In the genomic region with DNA sequence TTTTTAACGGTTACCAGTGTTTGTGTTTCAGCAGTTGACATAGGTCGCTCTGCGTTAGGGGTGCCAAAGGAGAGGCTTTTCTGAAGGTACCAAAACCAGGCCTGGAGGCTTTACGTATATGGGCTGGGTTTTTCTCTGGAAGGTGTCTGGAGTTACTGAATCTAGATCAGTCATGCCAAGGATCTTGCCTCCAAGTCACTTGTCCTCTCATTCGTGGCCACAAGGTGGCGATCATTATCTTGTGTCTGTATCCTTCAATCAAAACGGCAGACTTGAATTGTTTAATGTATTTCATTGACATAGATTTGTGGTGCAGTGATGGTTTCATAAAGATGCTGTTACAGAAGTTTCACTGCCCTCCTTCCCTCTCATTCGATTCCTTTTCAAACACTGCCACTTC, we compare ENCODE assay signal across 8 mouse cellular contexts. TPM values are rescaled to one million over a fixed set of nuclear protein-coding genes. Genes with fewer than 3 reads are reported as not detected.
DNase-seq lines count a peak whose midpoint lies in the region; ATAC-seq lines count a peak whose summit lies in the region.
"Had no signal": no experiment of that assay in that cellular context is flagged by ENCODE, and none has a peak within 500 bp of the region (broad histone marks: within the 10 kb centered on the region; RNA-seq: fewer than 3 reads in every experiment).

No protein-coding gene starts in this region.

- ATAC-seq in neural tube, embryonic 15.5 days (ENCODE audit: low FRiP score), result no peak

- no peaks in the 10 kb centered on the region for H3K9me3 ChIP-seq in neural tube, embryonic 15.5 days (replicated peaks)
- H3K9me3 ChIP-seq in limb, embryonic 10.5 days (replicated peaks), result no peaks in the 10 kb centered on the region
- H3K9me3 ChIP-seq: hindbrain, embryonic 15.5 days had no signal

- 0 out of 2 replicates have a peak, but pooled peaks cover 2% of the 10 kb centered on the region for H3K4me1 ChIP-seq in neural tube, embryonic 15.5 days
- no peaks in the 10 kb centered on the region for H3K4me1 ChIP-seq in limb, embryonic 10.5 days
- H3K4me1 ChIP-seq: hindbrain, embryonic 15.5 days had no signal

- intact Hi-C loops in heart, postnatal 36 days (cut with DNase I), result loop anchor here (1.0 to 5.0 kb wide), 2 partner anchors 162 to 1299 kb away; a partner anchor contains a TSS

- H3K36me3 ChIP-seq in neural tube, embryonic 15.5 days, result peaks cover 14% of the 10 kb centered on the region
- H3K36me3 ChIP-seq in limb, embryonic 10.5 days, result peaks cover 11% of the 10 kb centered on the region

- peak; percentile 49 for DNase-seq in neural tube, embryonic 10.5 days (ENCODE audit: extremely low spot score, low spot score)
- peak; percentile 24 for DNase-seq in WW6 (ENCODE audit: low read depth, low spot score)
- peak; percentile 86 to 92 for DNase-seq in cerebellum, postnatal 25 days
- peak; percentile 58 to 70 for DNase-seq in heart, postnatal 36 days
- DNase-seq in limb, embryonic 10.5 days (ENCODE audit: low spot score), result peak; percentile 59
- peak; percentile 89 to 90 for DNase-seq in right cerebral cortex, adult 2 months (ENCODE audit: low spot score in 2 of 2)

- WGBS in neural tube, embryonic 15.5 days, result 41% methylated on average over 8 of the region's 8 CpGs
- WGBS in limb, embryonic 10.5 days, result 51% methylated on average over 8 of the region's 8 CpGs

- no peak overlapping the region for H3K27ac ChIP-seq in neural tube, embryonic 15.5 days (replicated peaks)
- no peak overlapping the region for H3K27ac ChIP-seq in limb, embryonic 10.5 days
- H3K27ac ChIP-seq: hindbrain, embryonic 15.5 days had no signal

- no peak overlapping the region for H3K9ac ChIP-seq in neural tube, embryonic 15.5 days (replicated peaks)
- H3K9ac ChIP-seq: hindbrain, embryonic 15.5 days had no signal

- no peak overlapping the region for H3K4me2 ChIP-seq in neural tube, embryonic 15.5 days
- H3K4me2 ChIP-seq: hindbrain, embryonic 15.5 days had no signal

- H3K27me3 ChIP-seq in neural tube, embryonic 15.5 days (replicated peaks), result no peaks in the 10 kb centered on the region
- H3K27me3 ChIP-seq in limb, embryonic 10.5 days (ENCODE audit: low read depth, poor library complexity, severe bottlenecking), result no peaks in the 10 kb centered on the region
- H3K27me3 ChIP-seq: hindbrain, embryonic 15.5 days had no signal

- no peak overlapping the region for H3K4me3 ChIP-seq in neural tube, embryonic 15.5 days (replicated peaks)
- no peak overlapping the region for H3K4me3 ChIP-seq in limb, embryonic 10.5 days
- H3K4me3 ChIP-seq: hindbrain, embryonic 15.5 days had no signal

RNA-seq across cellular contexts. Expression of a gene that starts 29.4 kb away (rescaled TPM):
- polyA plus RNA-seq in neural tube, embryonic 15.5 days (2015; fragmentation: Nextera tagmentation; extraction: Ambion mirVana), result 11.0 and 14.1 TPM in 2 replicates
- total RNA-seq in heart, postnatal 36 days (2021), result 10 to 100 TPM; 21.7 to 28.6 TPM
- 11.2 and 12.0 TPM in 2 replicates for polyA plus RNA-seq in limb, embryonic 10.5 days (2016; fragmentation: Nextera tagmentation; extraction: Ambion mirVana)

RNA-seq across cellular contexts. Expression of a gene that starts 57.8 kb away (rescaled TPM):
- polyA plus RNA-seq in neural tube, embryonic 15.5 days (2015; fragmentation: Nextera tagmentation; extraction: Ambion mirVana), result 26.4 and 27.5 TPM in 2 replicates
- 10 to 100 TPM; 28.0 to 28.1 TPM for total RNA-seq in heart, postnatal 36 days (2021)
- 10.5 and 13.8 TPM in 2 replicates for polyA plus RNA-seq in limb, embryonic 10.5 days (2016; fragmentation: Nextera tagmentation; extraction: Ambion mirVana)

Comparison
In these comparisons a context has a peak if more than half of its experiments do, and no peak if none do; other contexts are left out.
1. DNase-seq: peak in every context shown above with its lines; median percentile 90 in right cerebral cortex, adult 2 months; 89 in cerebellum, postnatal 25 days; 64 in heart, postnatal 36 days; 59 in limb, embryonic 10.5 days; 49 in neural tube, embryonic 10.5 days; 24 in WW6.